ENCODE assay signal across 9 mouse cellular contexts in genomic region chr10:40309884-40310635, GRCm38 (mm10). TPM values are rescaled to one million over a fixed set of nuclear protein-coding genes. Genes with fewer than 3 reads are reported as not detected.
DNase-seq lines count a peak whose midpoint lies in the region; ATAC-seq and TF ChIP-seq lines count a peak whose summit lies in the region.
"Had no signal": no experiment of that assay in that cellular context is flagged by ENCODE, and none has a peak within 500 bp of the region (broad histone marks: within the 10 kb centered on the region; RNA-seq: fewer than 3 reads in every experiment).

No protein-coding gene starts in this region.

- no peak for TF ChIP-seq POLR2A in brain, embryonic 14.5 days (IDR thresholded peaks at IDR 0.05; ENCODE audit: borderline replicate concordance, extremely low read depth, insufficient read depth, insufficient read length, poor library complexity, severe bottlenecking)
- TF ChIP-seq POLR2A in thymus, adult 2 months (IDR thresholded peaks at IDR 0.05; ENCODE audit: control insufficient read depth, extremely low read depth, insufficient read depth, low read length, poor library complexity): no peak

- no peak for TF ChIP-seq EP300 in heart, postnatal 0 days (IDR thresholded peaks at IDR 0.05; ENCODE audit: low read depth)
- no peak for TF ChIP-seq EP300 in lung, postnatal 0 days (IDR thresholded peaks at IDR 0.05)

- no peaks in the 10 kb centered on the region for H3K27me3 ChIP-seq in heart, postnatal 0 days (ENCODE audit: control insufficient read depth, insufficient read depth, low read length)
- H3K27me3 ChIP-seq in lung, postnatal 0 days (replicated peaks; ENCODE audit: insufficient read depth, low read length): no peaks in the 10 kb centered on the region
- no peaks in the 10 kb centered on the region for H3K27me3 ChIP-seq in thymus, adult 2 months (ENCODE audit: control insufficient read depth, insufficient read depth, low read length)
- H3K27me3 ChIP-seq in midbrain, embryonic 15.5 days (replicated peaks): no peaks in the 10 kb centered on the region

- no peaks in the 10 kb centered on the region for H3K36me3 ChIP-seq in heart, postnatal 0 days (replicated peaks; ENCODE audit: control insufficient read depth, insufficient read depth, low read length)
- H3K36me3 ChIP-seq in lung, postnatal 0 days (ENCODE audit: insufficient read depth, low read length): no peaks in the 10 kb centered on the region
- no peaks in the 10 kb centered on the region for H3K36me3 ChIP-seq in thymus, adult 2 months (ENCODE audit: control insufficient read depth, insufficient read depth, low read length)
- no peaks in the 10 kb centered on the region for H3K36me3 ChIP-seq in midbrain, embryonic 15.5 days (replicated peaks)

- H3K4me2 ChIP-seq in heart, postnatal 0 days (ENCODE audit: low read depth, low read length): no peak overlapping the region
- H3K4me2 ChIP-seq in lung, postnatal 0 days (replicated peaks; ENCODE audit: low read depth, low read length): no peak overlapping the region
- H3K4me2 ChIP-seq in midbrain, embryonic 15.5 days: no peak overlapping the region

- no peak for TF ChIP-seq CTCF in heart, postnatal 0 days (IDR thresholded peaks at IDR 0.05; ENCODE audit: low read depth)
- no peak for TF ChIP-seq CTCF in brain, embryonic 14.5 days (IDR thresholded peaks at IDR 0.05; ENCODE audit: borderline replicate concordance, extremely low read depth, insufficient read depth, insufficient read length)
- no peak for TF ChIP-seq CTCF in lung, postnatal 0 days (IDR thresholded peaks at IDR 0.05)
- TF ChIP-seq CTCF in thymus, adult 2 months (IDR thresholded peaks at IDR 0.05; ENCODE audit: borderline replicate concordance, control insufficient read depth, extremely low read depth, insufficient read depth, low read length, poor library complexity): no peak

- ATAC-seq in heart, postnatal 0 days (ENCODE audit: insufficient read depth, low read depth): no peak
- peak; percentile 33 for ATAC-seq in lung, postnatal 0 days
- ATAC-seq in midbrain, embryonic 15.5 days (replicated peaks): no peak
- ATAC-seq: hindbrain, postnatal 0 days had no signal

- WGBS in heart, postnatal 0 days: 59% methylated on average over 6 of the region's 6 CpGs
- 66% methylated on average over 6 of the region's 6 CpGs for WGBS in lung, postnatal 0 days
- 66% methylated on average over 6 of the region's 6 CpGs for whole genome bisulfite sequencing in thymus, adult 2 months
- WGBS in midbrain, embryonic 15.5 days: 56% methylated on average over 5 of the region's 6 CpGs

- 0 out of 2 replicates have a peak, but pooled peaks cover 4% of the 10 kb centered on the region for H3K4me1 ChIP-seq in heart, postnatal 0 days (ENCODE audit: control insufficient read depth, insufficient read depth)
- no peaks in the 10 kb centered on the region for H3K4me1 ChIP-seq in lung, postnatal 0 days (ENCODE audit: insufficient read depth, low read depth, low read length)
- no peaks in the 10 kb centered on the region; the same call in 1 of the 2 replicates for H3K4me1 ChIP-seq in thymus, adult 2 months (replicated peaks; ENCODE audit: control insufficient read depth, insufficient read depth, low read length)
- no peaks in the 10 kb centered on the region for H3K4me1 ChIP-seq in midbrain, embryonic 15.5 days

- no peak overlapping the region for H3K27ac ChIP-seq in heart, postnatal 0 days (ENCODE audit: low read depth)
- no peak overlapping the region for H3K27ac ChIP-seq in lung, postnatal 0 days (ENCODE audit: low read length)
- no peak overlapping the region for H3K27ac ChIP-seq in thymus, adult 2 months (ENCODE audit: control insufficient read depth, insufficient read depth, low read length)
- no peak overlapping the region for H3K27ac ChIP-seq in midbrain, embryonic 15.5 days
- H3K27ac ChIP-seq: hindbrain, postnatal 0 days had no signal

- H3K4me3 ChIP-seq in heart, postnatal 0 days (ENCODE audit: low read depth, low read length): no peak overlapping the region
- H3K4me3 ChIP-seq in lung, postnatal 0 days (ENCODE audit: low read depth, low read length): no peak overlapping the region
- no peak overlapping the region for H3K4me3 ChIP-seq in thymus, adult 2 months (ENCODE audit: control insufficient read depth, insufficient read depth, low read length)
- H3K4me3 ChIP-seq in midbrain, embryonic 15.5 days: no peak overlapping the region

- no peak overlapping the region for H3K9ac ChIP-seq in heart, postnatal 0 days (replicated peaks; ENCODE audit: low read depth, low read length)
- no peak overlapping the region for H3K9ac ChIP-seq in lung, postnatal 0 days (replicated peaks; ENCODE audit: low read depth)
- no peak overlapping the region for H3K9ac ChIP-seq in midbrain, embryonic 15.5 days

- DNase-seq in heart, postnatal 0 days (ENCODE audit: low spot score): peak; percentile 18
- no peak for DNase-seq in heart, postnatal 25 days (ENCODE audit: low spot score)
- DNase-seq in brain, embryonic 14.5 days (ENCODE audit: low read depth): peak; percentile 18
- DNase-seq in lung, postnatal 0 days (ENCODE audit: low spot score): peak; percentile 35
- peak; percentile 9 for DNase-seq in thymus, adult 2 months
- no peak for DNase-seq in layer of hippocampus, postnatal 10 days (ENCODE audit: low spot score in 2 of 2)
- no peak for DNase-seq in urinary bladder, adult 18-20 months (ENCODE audit: low spot score in 2 of 2)

- intact Hi-C loops in heart, postnatal 25 days (cut with DNase I): no loop called here

- no peaks in the 10 kb centered on the region for H3K9me3 ChIP-seq in heart, postnatal 0 days (replicated peaks; ENCODE audit: control insufficient read depth, low read length)
- no peaks in the 10 kb centered on the region for H3K9me3 ChIP-seq in lung, postnatal 0 days (ENCODE audit: low read length)
- H3K9me3 ChIP-seq in midbrain, embryonic 15.5 days: no peaks in the 10 kb centered on the region

RNA-seq across cellular contexts. Expression of gene Amd1, which starts 8.1 kb away (rescaled TPM):
- total RNA-seq in heart, postnatal 0 days (2014; rRNA removed; ENCODE audit: low replicate concordance): 38.9 and 48.5 TPM in 2 replicates
- polyA plus RNA-seq in heart, postnatal 0 days (2015; fragmentation: Nextera tagmentation; extraction: Ambion mirVana): 23.1 and 25.8 TPM in 2 replicates
- 10 to 100 TPM; 58.8 to 86.5 TPM for total RNA-seq in heart, postnatal 25 days (2021)
- 50.5 and 55.6 TPM in 2 replicates for polyA plus RNA-seq in brain, embryonic 14.5 days (2012; rRNA removed)
- 25.5 and 27.3 TPM in 2 replicates for polyA plus RNA-seq in lung, postnatal 0 days (2015; fragmentation: Nextera tagmentation; extraction: Ambion mirVana)
- 10.0 and 11.4 TPM in 2 replicates for polyA plus RNA-seq in thymus, adult 2 months (2012; rRNA removed)
- 10 to 100 TPM; 43.2 to 48.9 TPM for total RNA-seq in layer of hippocampus, postnatal 10 days (2021)
- polyA plus RNA-seq in midbrain, embryonic 15.5 days (2015; fragmentation: Nextera tagmentation; extraction: Ambion mirVana): 37.1 and 42.1 TPM in 2 replicates

RNA-seq across cellular contexts. Expression of gene Cdk19, which starts 29.3 kb away (rescaled TPM):
- 7.3 and 11.6 TPM in 2 replicates for total RNA-seq in heart, postnatal 0 days (2014; rRNA removed; ENCODE audit: low replicate concordance)
- polyA plus RNA-seq in heart, postnatal 0 days (2015; fragmentation: Nextera tagmentation; extraction: Ambion mirVana): 3.1 and 3.7 TPM in 2 replicates
- total RNA-seq in heart, postnatal 25 days (2021): 10 to 100 TPM; 11.9 to 15.7 TPM
- polyA plus RNA-seq in brain, embryonic 14.5 days (2012; rRNA removed): 20.2 and 21.5 TPM in 2 replicates
- polyA plus RNA-seq in lung, postnatal 0 days (2015; fragmentation: Nextera tagmentation; extraction: Ambion mirVana): 6.7 and 8.4 TPM in 2 replicates
- 31.0 and 34.0 TPM in 2 replicates for polyA plus RNA-seq in thymus, adult 2 months (2012; rRNA removed)
- 10 to 100 TPM; 24.7 to 27.4 TPM for total RNA-seq in layer of hippocampus, postnatal 10 days (2021)
- 8.6 and 10.1 TPM in 2 replicates for polyA plus RNA-seq in midbrain, embryonic 15.5 days (2015; fragmentation: Nextera tagmentation; extraction: Ambion mirVana)

RNA-seq across cellular contexts. Expression of gene Gtf3c6, which starts 52.2 kb away (rescaled TPM):
- total RNA-seq in heart, postnatal 0 days (2014; rRNA removed; ENCODE audit: low replicate concordance): 25.7 and 55.0 TPM in 2 replicates
- polyA plus RNA-seq in heart, postnatal 0 days (2015; fragmentation: Nextera tagmentation; extraction: Ambion mirVana): 66.1 and 71.3 TPM in 2 replicates
- total RNA-seq in heart, postnatal 25 days (2021): 10 to 100 TPM; 20.1 to 24.7 TPM
- 32.6 and 47.6 TPM in 2 replicates for polyA plus RNA-seq in brain, embryonic 14.5 days (2012; rRNA removed)
- 35.2 and 40.0 TPM in 2 replicates for polyA plus RNA-seq in lung, postnatal 0 days (2015; fragmentation: Nextera tagmentation; extraction: Ambion mirVana)
- 8.5 and 9.3 TPM in 2 replicates for polyA plus RNA-seq in thymus, adult 2 months (2012; rRNA removed)
- total RNA-seq in layer of hippocampus, postnatal 10 days (2021): 10 to 100 TPM; 29.2 to 33.8 TPM
- 78.8 and 80.0 TPM in 2 replicates for polyA plus RNA-seq in midbrain, embryonic 15.5 days (2015; fragmentation: Nextera tagmentation; extraction: Ambion mirVana)

Comparison
In these comparisons a context has a peak if more than half of its experiments do, and no peak if none do; other contexts are left out.
1. DNase-seq: peak in heart, postnatal 0 days (single experiment), brain, embryonic 14.5 days (single experiment), lung, postnatal 0 days (single experiment) and thymus, adult 2 months (single experiment); none in heart, postnatal 25 days (single experiment), layer of hippocampus, postnatal 10 days (0 of 2) and urinary bladder, adult 18-20 months (0 of 2).